Mouse (Mus musculus): ENCODE data around the gene Axl.
"Not testable (repeated sequence)": the region's sequence is repeated elsewhere in the genome, so short reads cannot be mapped to it uniquely, and the experiment has no call there.

Axl gene

DNA sequence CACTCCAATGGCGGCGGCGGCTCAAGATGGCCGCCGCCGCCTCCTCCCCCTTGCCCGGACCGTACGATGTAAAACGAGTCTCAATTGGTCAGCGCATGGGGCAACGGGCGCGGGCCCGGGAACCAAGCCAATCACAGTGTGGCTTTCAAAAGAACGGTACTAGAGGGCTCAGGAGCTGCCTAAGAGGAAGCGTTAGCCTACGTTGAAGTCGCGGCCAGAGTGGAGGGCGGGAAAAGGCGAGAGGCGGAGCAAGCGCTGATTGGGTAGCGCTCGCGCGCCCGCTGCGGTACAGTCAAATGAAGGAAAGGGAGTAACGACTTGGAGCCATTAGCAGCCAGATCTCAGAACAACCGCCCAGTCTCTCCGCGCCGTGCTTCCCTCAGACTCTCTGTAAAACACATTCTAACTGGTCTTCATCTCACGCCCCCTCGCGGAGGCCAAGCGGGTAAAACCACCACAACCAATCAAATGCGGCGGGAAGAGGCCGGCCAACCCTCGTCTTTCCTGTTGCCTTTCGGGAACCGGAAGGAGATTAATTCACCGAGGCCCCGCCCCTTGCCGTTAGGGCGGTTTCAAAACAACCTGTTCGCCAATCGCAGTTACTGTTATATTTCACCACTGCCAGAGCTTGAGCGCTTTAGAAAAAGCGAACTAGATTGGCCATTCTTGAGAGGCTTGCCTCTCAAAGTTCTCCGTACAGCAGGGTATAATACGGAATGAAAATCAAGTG lies 33.6 kb downstream of the Axl start, which contains the start of gene Hnrnpul1:
Gene Hnrnpul1, minus strand, starts transcription at position 20 of the 730 bp plus-strand sequence.
- DNase-seq (ENCODE audit: low read depth in 2 of 2, low spot score in 2 of 2) = peak; percentile 99 to 100

DNA sequence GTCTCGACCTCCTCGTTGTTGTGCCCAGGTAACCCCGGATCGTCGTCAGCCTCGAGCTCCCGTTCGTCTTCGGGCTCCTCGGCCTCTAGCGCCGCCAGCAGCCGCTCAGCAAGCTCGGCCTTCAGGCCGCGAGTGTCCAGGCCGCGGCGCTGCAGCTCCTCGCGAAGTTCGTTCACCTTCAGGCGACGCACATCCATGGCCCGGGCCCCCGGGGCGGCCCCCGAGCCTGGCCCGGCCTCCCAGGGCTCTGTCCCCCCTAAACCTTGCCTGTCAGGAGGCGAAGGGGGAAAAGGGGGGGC lies 34.1 kb downstream of the Axl start:
- DNase-seq (ENCODE audit: low read depth in 2 of 2, low spot score in 2 of 2) = no peak

DNA sequence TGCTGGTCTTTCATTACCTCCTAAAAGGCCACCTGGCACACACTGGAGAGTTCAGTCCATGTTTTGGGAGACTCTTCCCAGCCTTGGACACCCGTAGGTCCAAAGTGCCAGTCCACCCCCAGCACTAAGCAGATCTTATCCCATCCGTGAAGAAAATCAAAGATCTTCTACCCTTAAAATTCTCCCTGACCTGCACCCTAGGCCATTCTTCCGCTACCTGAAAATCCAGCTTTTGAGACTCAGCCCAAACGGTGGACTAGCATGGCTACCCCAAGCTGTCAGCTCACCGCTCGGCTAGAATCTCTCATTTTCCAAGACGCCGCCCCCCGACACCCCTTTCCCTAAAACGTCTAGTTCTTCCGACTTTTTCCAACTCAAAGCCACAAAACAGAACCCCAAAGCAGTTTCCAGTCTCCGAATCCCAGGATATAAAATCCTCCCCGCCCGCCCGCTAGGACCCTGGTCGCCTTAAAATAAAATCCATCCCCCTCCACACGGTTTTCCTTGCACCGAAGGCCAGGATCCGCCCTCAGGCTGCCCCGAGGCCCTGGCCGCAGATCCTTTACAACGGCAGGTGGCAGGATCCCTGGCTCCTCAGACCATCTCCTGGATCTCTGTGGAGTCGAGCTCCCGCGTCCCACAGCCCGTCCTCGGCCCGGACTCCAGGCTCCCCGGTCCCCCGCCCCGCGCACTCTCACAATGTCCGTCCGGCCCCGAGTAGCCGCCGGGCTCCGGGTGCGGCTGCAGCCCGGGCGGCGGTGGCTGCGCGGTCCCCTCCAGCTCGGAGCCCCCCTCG lies 34.7 kb downstream of the Axl start:
- peak in 1 of 2 experiments; percentile 20 for DNase-seq (ENCODE audit: low read depth in 2 of 2, low spot score in 2 of 2)

DNA sequence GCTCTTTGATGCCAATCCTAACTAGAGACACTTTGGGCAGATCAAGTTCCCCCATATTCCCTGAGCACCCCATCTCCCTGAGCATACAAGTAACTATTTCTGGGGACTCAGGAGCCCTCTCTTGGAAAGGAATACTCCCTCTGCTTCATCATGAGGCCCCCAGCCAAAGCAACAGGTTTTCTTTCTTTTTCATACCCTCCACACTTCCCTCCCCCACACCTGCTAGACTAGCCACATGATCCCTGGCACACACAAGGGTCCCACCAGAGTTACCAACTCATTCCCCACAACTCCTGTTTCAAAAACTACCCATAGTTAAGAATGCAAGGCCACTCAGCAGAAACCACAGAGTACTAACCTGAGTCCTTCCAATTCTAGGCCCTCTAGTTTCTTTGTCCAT lies 35.4 kb downstream of the Axl start:
- no peak for DNase-seq (ENCODE audit: low read depth in 2 of 2, low spot score in 2 of 2)

DNA sequence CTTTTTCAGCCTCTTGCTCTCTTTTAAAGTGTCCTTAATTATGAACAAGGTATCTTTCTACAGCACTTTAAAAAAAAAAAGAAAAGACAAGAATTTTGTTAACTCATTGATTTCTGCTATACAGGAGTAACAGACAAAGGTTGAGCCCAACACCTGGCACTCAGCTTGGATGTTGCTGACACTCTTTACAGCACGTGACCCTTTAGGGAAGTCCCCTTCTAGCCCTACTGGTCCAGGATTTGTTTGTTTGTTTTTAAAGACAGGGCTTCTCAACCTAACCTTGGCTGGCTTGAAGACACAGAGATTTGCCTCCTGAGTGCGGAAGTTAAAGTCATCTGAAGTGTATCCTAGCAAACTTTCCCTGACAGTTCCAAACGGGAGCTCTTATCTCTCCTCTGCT lies 41.7 kb downstream of the Axl start:
- no peak for DNase-seq (ENCODE audit: low read depth in 2 of 2, low spot score in 2 of 2)

DNA sequence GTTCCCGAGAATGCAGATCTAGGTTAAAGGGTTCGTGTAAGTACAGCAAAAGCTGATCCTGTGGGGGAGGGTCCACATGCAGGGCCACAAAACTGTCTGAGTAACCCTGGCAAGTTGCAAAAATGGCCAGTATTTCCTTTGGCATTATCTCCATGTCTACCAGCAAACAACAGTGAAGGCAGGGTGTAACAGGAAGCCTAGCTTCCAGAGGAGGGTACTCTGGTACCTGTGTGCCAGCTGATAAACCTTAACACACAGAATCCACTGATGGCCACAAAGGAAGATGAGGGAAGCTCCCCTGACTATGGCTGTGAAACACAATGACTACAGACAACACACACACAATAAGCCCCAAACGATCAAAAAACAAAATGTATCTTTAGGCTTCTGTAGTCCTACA lies 50.2 kb downstream of the Axl start:
- no peak for DNase-seq (ENCODE audit: low read depth in 2 of 2, low spot score in 2 of 2)

DNA sequence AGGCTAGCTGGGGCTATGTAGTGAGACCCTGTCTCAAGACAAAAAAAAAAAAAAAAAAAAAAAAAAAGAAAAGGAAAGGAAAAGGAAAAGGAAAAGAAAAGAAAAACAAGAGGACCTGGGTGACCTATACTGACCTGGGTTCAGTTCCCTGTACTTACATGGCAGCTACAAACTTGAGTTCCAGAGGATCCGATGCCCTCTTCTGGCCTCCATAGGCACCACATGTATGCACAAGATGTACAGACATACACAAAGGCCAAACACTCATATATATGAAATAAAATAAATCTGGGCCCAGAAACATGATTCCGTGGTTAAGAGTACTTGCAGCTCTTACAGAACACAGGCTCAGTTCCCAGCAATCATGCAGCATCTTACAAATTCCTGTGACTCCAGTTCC lies 51.6 kb downstream of the Axl start:
- no peak for DNase-seq (ENCODE audit: low read depth in 2 of 2, low spot score in 2 of 2)

DNA sequence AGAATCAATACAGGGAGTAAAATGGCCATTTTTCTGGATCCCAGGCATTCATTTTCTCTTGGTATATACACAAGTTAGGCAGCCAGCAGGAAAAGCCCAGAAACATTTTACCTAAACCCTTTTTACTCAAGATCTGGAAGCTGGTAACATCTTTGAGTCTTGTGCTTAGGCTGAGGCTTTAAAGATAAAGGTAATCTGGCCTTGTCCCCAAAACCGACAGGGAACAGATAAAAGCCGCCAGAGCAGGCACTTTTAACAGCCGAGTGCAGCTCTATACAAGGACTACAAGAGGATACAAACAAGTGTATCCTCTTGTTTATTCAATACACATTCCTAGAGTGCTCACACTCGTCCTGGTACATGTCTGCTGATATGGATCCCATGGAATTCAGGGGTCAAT lies 53.5 kb downstream of the Axl start:
- no peak for DNase-seq (ENCODE audit: low read depth in 2 of 2, low spot score in 2 of 2)

DNA sequence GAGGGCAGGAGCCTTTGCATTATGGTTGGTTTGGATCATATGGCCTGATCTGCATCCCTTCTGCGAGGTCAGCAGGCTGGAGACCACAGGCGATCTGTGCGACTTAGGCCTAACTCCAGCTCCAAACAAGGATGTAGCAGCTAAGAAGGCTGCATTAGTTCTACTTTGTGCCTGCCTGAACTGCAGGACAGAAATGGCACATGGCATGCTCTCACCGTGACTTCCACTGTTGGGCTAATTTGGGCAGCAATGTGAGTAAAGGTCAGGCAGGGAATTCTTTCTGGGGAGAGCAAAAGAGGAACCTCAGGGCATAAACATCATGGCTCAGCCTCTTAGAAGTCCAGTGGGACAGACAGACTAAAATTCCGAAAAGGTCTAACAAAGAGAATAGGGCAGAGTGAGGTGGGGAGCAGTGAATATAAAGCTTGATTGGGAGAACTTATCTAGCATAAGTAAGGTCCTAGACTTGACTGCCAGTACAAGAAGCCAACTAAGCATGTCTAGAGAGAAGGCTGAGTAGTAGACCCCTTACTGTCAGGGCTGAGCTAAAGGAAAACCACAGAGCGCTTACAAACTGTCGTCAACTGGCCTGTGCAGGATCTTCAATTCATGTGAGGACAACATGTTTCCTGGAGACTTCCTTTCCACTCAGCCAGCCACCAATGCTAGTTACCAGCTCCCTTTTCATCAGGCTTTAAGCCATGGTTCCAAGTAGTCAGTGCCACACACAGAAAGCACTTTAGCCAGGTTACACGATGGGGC lies 57.0 kb downstream of the Axl start:
- DNase-seq (ENCODE audit: low read depth in 2 of 2, low spot score in 2 of 2) = no peak

DNA sequence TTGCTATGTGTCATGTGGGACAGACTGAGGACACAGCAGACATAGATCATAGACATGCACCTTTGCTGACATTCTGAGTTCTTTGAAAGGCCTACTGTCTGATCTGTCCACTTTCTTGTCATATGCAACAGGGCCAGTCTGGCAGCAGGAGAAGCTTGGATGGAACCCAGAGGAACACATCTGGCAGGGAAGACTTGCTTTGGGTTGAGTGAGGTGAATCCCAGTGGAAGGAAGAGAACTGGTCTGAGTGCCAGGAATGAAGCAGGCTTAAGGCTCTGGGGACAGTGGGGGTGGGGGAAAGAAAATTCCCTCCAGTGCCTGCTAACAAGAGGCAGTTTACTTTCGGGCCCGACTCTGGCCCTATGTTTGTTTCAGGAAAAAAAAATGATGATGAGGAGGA lies 58.6 kb downstream of the Axl start:
- DNase-seq (ENCODE audit: low read depth in 2 of 2, low spot score in 2 of 2) = no peak

DNA sequence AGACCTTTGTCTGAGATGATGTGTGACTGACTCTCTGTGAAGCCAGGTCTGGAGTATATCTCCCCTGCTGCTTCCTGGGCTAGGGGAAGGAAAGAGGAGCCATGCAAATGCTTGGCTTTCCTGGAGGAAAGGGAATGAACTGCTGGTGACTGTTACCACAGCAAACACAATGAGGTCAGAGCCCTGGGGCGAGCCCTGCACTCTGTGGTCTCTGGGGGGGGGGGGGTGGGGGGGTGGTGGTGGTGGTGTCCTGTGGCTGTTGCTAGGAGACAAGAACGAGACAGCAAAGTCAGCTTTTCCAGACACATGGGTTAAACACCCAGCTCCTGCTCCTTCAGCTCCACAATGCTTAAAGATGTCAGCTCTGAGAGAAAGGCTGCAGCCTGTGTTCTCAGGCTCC lies 59.1 kb downstream of the Axl start:
- DNase-seq (ENCODE audit: low read depth in 2 of 2, low spot score in 2 of 2) = no peak

DNA sequence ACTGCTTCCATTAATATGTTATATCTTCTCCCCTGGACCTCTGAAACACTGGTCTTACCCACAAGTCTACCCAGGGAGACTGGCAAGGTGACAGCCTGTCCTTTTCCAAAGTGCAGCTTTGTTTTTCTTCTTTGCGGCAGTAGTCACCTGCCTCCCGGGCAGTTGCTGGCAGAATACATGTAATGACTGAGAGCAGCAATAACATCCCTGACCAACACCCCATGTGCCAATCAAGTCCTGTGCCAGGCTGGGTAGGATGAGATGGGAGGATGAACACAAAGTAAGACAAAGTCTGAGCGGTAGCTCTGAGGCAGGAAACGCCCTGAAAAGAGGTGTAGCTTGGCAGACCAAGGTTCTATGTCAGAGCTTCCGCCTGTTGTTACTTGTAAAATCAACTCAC lies 60.7 kb downstream of the Axl start:
- DNase-seq (ENCODE audit: low read depth in 2 of 2, low spot score in 2 of 2) = no peak

DNA sequence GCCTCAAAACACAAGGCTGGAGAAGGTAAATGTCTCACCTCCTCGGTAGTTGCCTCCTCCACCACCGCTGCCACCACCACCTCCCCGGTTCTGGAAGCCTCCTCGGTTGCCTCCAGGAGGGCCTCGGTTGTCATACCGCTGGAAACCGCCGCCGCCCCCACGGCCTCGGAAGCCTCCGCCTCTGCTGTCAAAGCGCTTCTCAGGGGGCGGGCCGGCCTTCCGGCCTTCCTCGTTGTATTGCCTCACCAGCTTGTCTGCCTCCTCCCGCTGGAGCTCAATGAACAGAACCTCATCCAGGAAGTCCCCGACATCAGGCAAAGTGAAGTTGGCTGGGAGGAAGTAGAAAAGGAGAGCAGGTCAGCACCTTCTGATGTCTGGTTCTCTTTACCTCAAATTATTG lies 62.6 kb downstream of the Axl start:
- no peak for DNase-seq (ENCODE audit: low read depth in 2 of 2, low spot score in 2 of 2)

DNA sequence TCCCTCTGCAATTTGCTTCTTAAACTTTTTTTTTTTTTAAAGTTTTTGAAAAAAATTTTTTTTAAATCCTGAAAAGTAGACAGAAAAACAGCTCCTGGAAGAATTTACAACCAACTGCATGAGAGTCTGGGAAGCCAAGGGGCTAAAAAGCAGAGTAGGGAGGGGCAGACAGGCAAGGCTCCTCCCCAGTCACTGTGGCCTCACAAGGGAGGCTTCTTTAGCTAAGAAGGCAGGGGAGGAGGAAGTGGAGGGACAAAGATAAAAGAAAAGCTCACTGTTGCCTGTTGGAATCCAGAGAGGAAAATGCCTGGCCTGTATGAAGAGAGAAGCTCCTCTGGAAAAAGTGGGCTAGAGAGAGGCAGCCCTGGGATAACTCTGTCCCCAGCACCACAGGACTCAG lies 66.7 kb downstream of the Axl start:
- DNase-seq (ENCODE audit: low read depth in 2 of 2, low spot score in 2 of 2) = not testable (repeated sequence)

DNA sequence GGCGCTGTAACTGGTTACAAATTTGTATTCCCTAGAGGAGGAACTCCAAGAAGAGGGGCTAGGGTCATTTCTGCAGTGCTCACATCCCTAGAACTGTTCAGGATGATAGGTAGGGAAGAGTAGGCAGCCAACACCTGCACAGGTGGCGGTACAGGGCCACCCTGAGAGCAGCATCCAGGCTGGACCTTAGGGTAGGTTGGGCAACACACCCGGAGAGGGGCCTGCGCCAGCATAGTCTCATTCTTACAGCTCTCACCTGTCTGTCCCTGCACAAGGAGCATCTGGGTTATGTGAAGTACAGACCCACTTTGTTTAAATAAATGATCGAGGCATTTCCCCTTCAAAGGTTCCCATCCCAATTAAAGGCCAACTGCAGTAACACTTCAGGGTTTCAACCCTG lies 67.7 kb downstream of the Axl start:
- DNase-seq (ENCODE audit: low read depth in 2 of 2, low spot score in 2 of 2) = no peak

DNA sequence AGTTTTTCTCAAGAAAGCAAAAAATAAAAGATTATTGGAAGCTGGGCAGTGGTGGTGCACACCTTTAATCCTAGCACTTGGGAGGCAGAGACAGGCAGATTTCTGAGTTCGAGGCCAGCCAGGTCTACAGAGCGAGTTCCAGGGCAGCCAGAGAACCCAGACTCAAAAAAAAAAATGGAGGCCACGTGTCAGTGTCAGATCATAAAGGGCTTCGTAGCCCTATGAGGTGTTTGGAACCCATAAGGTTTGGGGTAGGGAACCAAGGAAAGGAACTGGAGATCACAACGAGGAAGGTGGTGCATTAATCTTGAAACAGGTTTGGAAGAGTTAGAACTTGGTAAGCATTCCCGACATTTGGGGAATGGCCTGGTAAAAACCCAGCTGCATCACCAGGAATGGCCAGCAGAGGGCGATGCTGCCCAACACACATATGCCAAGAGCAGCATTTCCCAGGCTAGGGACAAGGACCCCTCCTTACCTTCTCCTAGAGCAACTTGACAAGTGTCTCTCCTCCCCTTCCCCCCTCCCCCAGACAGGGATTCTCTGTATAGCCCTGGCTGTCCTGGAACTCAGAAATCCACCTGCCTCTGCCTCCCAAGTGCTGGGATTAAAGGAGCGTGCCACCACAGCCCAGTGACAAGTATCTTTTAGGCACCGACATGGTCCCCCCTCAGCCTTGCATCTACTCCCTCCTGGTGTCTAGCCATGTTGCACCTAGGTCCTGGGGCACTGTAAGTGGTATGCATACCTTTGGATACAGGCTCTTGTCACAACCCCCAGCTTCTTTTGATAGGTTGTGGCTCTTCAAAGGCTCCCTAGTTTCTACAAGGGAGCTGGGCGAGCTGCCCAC lies 68.5 kb downstream of the Axl start:
- peak; percentile 54 to 58 for DNase-seq (ENCODE audit: low read depth in 2 of 2, low spot score in 2 of 2)

DNA sequence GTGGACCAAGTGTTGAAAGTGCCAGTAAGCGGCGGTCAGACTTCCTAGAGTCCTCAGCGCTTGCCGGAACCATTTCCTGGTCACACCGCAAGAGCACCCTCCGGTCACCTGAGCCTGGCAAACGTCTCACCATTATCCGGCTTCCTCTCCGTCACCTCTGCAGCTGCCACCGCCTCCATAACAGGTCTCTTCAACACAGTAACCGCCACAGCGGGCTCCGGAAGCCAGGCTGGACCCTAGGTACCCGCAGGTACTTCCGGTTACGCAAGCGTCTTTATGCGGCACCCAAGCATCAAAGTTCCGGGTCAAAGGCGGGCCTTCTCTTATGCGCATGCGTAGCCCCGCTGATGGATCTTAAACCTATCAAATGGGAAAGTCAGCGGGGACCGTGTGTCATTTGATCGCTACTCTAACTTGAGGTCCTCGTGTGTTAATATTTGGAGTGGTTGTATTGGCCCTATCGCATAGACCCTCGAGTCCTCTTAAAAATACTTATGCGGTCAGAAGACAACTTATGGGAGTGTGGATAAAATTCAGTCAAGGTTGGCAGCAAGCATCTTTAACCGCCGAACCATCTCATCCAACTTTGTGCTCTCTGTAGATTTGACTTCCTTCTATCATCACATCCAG lies 69.6 kb downstream of the Axl start, which contains the start of gene Ccdc97:
Gene Ccdc97, minus strand, starts transcription at position 301 of the 630 bp plus-strand sequence.
- peak; percentile 85 to 86 for DNase-seq (ENCODE audit: low read depth in 2 of 2, low spot score in 2 of 2)

DNA sequence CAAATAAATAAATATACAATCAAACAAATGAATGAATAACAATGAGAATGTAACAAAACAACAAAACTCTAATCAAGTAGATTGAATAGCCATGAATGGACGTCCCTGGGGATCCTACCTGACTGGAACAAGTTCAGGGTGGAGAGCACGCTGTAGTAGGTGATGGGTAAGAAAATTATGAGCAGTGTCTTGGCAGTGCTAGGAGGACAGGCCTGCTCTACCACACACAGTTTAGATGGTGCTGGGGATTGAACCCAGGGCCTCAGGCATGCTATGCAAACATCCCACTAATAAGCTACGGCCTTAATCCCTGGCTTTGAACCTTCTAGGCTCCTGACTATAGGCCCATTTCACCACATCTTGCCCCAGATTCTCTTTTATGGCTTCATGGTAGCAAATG lies 71.0 kb downstream of the Axl start:
- DNase-seq (ENCODE audit: low read depth in 2 of 2, low spot score in 2 of 2) = no peak

DNA sequence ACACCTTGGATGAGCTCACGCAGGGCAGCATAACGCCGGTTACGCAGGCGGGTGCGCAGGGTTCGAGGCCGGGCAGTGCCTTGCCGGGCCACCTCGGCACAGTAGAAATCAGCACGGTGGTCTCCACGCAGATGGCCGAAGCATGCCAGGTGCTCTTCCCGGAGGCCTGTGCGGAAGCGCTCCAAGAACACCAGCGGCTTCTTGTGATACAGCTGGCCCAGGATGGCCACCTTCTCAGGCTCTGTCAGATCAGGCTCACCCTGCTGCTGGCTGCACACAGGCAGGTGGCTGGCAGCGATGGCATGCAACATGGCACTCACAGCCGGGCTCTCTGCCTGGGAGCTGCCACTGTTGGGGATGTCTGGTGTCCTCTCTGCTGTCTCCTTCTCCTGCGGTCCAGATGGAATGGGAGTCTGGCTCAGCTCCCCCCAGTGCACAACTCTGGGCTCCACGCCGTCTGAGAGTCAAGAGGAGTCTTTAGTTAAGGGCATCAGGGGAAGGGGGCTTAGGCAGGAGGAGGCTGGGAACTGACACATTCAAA lies 72.7 kb downstream of the Axl start:
- DNase-seq (ENCODE audit: low read depth in 2 of 2, low spot score in 2 of 2) = no peak

DNA sequence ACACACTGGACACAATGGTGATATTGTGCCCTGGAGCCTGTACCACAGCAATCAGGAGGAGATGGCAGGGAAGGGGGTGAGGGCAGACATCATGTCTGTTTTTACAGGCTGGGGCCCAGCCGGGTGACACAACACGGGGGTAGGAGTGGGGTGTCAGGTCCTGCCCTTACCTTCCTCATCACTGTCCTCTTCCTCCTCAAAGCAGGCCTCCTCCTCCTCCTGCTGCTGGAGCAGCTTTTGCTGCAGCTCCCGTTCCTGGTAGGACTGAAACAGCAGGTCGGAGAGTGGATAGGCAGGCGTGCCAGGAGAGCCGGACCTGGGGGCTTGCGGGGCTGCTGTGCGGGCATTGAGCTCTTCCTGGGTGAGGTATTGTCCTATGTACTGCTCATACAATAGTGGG lies 73.9 kb downstream of the Axl start:
- DNase-seq (ENCODE audit: low read depth in 2 of 2, low spot score in 2 of 2) = no peak

Measured in CD8-positive naive resting alpha-beta T cell, adult 2 months (primary cell).